Mouse (Mus musculus) CD8-positive naive resting alpha-beta T cell, adult 57 days (primary cell): Measurements from ENCODE around the gene Omp. TPM values are rescaled to one million over a fixed set of nuclear protein-coding genes. Genes with fewer than 3 reads are reported as not detected.

Experiments
- total RNA-seq: library from RNA; stranded (reverse); gene quantifications from one replicate; pipeline ENCODE4 v1.2.4, GENCODE M21; 2023

Gene Omp
- total RNA-seq, result not detected

GRCm38 (mm10) chr7:98145402-98145801 is at the start of gene Omp:
Omp (minus strand) TSS chr7:98145502.

GRCm38 (mm10) chr7:98177929-98178559 is 32.7 kb upstream of the Omp start, which contains the start of gene Capn5:
Capn5 (minus strand) TSS chr7:98178274.

GRCm38 (mm10) chr7:98119179-98119960 is 25.9 kb downstream of the Omp start, which contains the start of gene Myo7a:
Myo7a (minus strand) TSS chr7:98119524.

Other genes with a start within 250 kb of the Omp start
- gene Gdpd4, start 225.5 kb downstream of the Omp start, total RNA-seq, result not detected
- gene Myo7a, start 26.0 kb downstream of the Omp start, total RNA-seq, result 8.0 TPM
- gene Capn5, start 32.8 kb upstream of the Omp start, total RNA-seq, result 0.73 TPM
- not detected for gene B3gnt6, start 54.0 kb upstream of the Omp start, total RNA-seq
- 7.1 TPM for gene Acer3, start 175.7 kb upstream of the Omp start, total RNA-seq
- not detected for gene Tsku, start 215.8 kb upstream of the Omp start, total RNA-seq